Mouse (Mus musculus) neural tube, embryonic 11.5 days (tissue): ENCODE results near the gene Gad1. TPM values are rescaled to one million over a fixed set of nuclear protein-coding genes. Genes with fewer than 3 reads are reported as not detected.
"Not testable (repeated sequence)": the region's sequence is repeated elsewhere in the genome, so short reads cannot be mapped to it uniquely, and the experiment has no call there.

Source experiments
- ATAC-seq: fragments of 200-750 bp; cut with Nextera tagmentation; 2 replicates; pipeline ENCODE4 v1.8.0; 2017; ENCODE audit warnings: moderate number of reproducible peaks, mild to moderate bottlenecking, moderate TSS enrichment, moderate library complexity; ENCODE audit not compliant: insufficient read depth, low FRiP score, low TSS enrichment
- DNase-seq: peaks from one replicate; pipeline ENCODE4 v3.0.0-alpha.2; 2015; ENCODE audit warnings: low spot score
- H3K27ac ChIP-seq: fragments of 300-500 bp; sonication (generic); 2 replicates; pipeline ENCODE4 v1.5.1; 2014; ENCODE audit warnings: low read depth, mild to moderate bottlenecking, low read length
- H3K27me3 ChIP-seq: fragments of 300-500 bp; sonication (generic); 2 replicates; pipeline ENCODE4 v1.6.1; 2014; ENCODE audit warnings: mild to moderate bottlenecking, low read length, mixed read lengths; ENCODE audit not compliant: control insufficient read depth, insufficient read depth
- H3K36me3 ChIP-seq: fragments of 300-500 bp; sonication (generic); 2 replicates; pipeline ENCODE4 v1.6.1; 2014; ENCODE audit warnings: mild to moderate bottlenecking, low read length, moderate library complexity, mixed read lengths; ENCODE audit not compliant: control insufficient read depth, insufficient read depth
- H3K4me1 ChIP-seq: fragments of 300-500 bp; sonication (generic); 2 replicates; pipeline ENCODE4 v1.6.1; 2014; ENCODE audit warnings: low read length, mixed read lengths; ENCODE audit not compliant: control insufficient read depth, insufficient read depth
- H3K4me2 ChIP-seq: fragments of 300-500 bp; sonication (generic); 2 replicates; pipeline ENCODE4 v1.6.1; 2014; ENCODE audit warnings: low read depth, mild to moderate bottlenecking, moderate library complexity
- H3K4me3 ChIP-seq: fragments of 300-500 bp; sonication (generic); 2 replicates; pipeline ENCODE4 v1.5.1; 2014; ENCODE audit warnings: low read depth, low read length
- H3K9ac ChIP-seq: fragments of 300-500 bp; sonication (generic); 2 replicates; pipeline ENCODE4 v1.6.1; 2014; ENCODE audit warnings: mild to moderate bottlenecking, low read length
- H3K9me3 ChIP-seq: fragments of 300-500 bp; sonication (generic); 2 replicates; pipeline ENCODE4 v1.6.1; 2016; ENCODE audit warnings: low read length; ENCODE audit not compliant: control insufficient read depth
- whole genome bisulfite sequencing: fragments of 180-500 bp; shearing (Covaris S2); extraction: QIAGEN DNeasy Blood & Tissue Kit; methylation state at CpG from one replicate; pipeline ENCODE4 v1.1.7; 2014; 5-methylcytosine and 5-hydroxymethylcytosine counted together
- polyA plus RNA-seq: library from polyadenylated mRNA; unstranded; fragments of >200 nt; fragmentation: Nextera tagmentation; extraction: Ambion mirVana; gene quantifications from 2 replicates; pipeline ENCODE4 v1.2.1, GENCODE M21; 2014

Gad1 gene
- polyA plus RNA-seq: 9.4 TPM in 2 replicates

- Histone ChIP-seq H3K9ac (no peak within 1 kb of the TSS), H3K4me3 (no peak within 1 kb of the TSS), H3K27me3 (no peaks in the 10 kb centered on the region), H3K4me2 (no peak within 1 kb of the TSS), H3K9me3 (no peaks in the 10 kb centered on the region), H3K36me3 (no peaks in the 10 kb centered on the region), H3K27ac (no peak within 1 kb of the TSS), H3K4me1 (no peaks in the 10 kb centered on the region)
- ATAC-seq: no peak
- DNase-seq: no peak
- 70% methylated on average over 4 of the region's 4 CpGs for WGBS
Observed at GRCm38 (mm10) chr2:70552772-70553171, at the start of gene Gad1. TSS of gene Gad1 (plus strand) at chr2:70553072.

GRCm38 (mm10) chr2:70503436-70503835, 49.4 kb upstream of the Gad1 start:
- Histone ChIP-seq H3K27ac (no peak overlapping the region), H3K9me3 (no peaks in the 10 kb centered on the region), H3K9ac (no peak overlapping the region), H3K4me2 (no peak overlapping the region), H3K4me3 (no peak overlapping the region), H3K27me3 (no peaks in the 10 kb centered on the region), H3K36me3 (no peaks in the 10 kb centered on the region), H3K4me1 (no peaks in the 10 kb centered on the region)
- 88% methylated on average over 10 of the region's 10 CpGs for whole genome bisulfite sequencing
- ATAC-seq: no peak
- DNase-seq: no peak

- Histone ChIP-seq H3K4me2 (no peak overlapping the region), H3K36me3 (no peaks in the 10 kb centered on the region), H3K27me3 (no peaks in the 10 kb centered on the region), H3K4me1 (no peaks in the 10 kb centered on the region), H3K4me3 (no peak overlapping the region), H3K9ac (no peak overlapping the region), H3K9me3 (no peaks in the 10 kb centered on the region), H3K27ac (no peak overlapping the region)
- 38% methylated on average over 1 of the region's 1 CpGs for WGBS
- no peak for ATAC-seq
- no peak for DNase-seq
Observed at GRCm38 (mm10) chr2:70505229-70505628, 47.6 kb upstream of the Gad1 start.

GRCm38 (mm10) chr2:70505896-70506295, 47.0 kb upstream of the Gad1 start:
- Histone ChIP-seq H3K4me3 (no peak overlapping the region), H3K27me3 (no peaks in the 10 kb centered on the region), H3K4me2 (no peak overlapping the region), H3K9me3 (no peaks in the 10 kb centered on the region), H3K27ac (no peak overlapping the region), H3K36me3 (no peaks in the 10 kb centered on the region), H3K4me1 (no peaks in the 10 kb centered on the region), H3K9ac (no peak overlapping the region)
- 40% methylated on average over 4 of the region's 4 CpGs for WGBS
- no peak for DNase-seq
- ATAC-seq: no peak

GRCm38 (mm10) chr2:70506372-70506771, 46.5 kb upstream of the Gad1 start:
- H3K9me3 ChIP-seq: no peaks in the 10 kb centered on the region
- no peak for DNase-seq
- no peak overlapping the region for H3K4me3 ChIP-seq
- no peak overlapping the region for H3K27ac ChIP-seq
- no peaks in the 10 kb centered on the region for H3K36me3 ChIP-seq
- H3K9ac ChIP-seq: no peak overlapping the region
- no peaks in the 10 kb centered on the region for H3K27me3 ChIP-seq
- WGBS: 48% methylated on average over 2 of the region's 2 CpGs
- H3K4me1 ChIP-seq: no peaks in the 10 kb centered on the region
- H3K4me2 ChIP-seq: no peak overlapping the region
- no peak for ATAC-seq

- Histone ChIP-seq H3K4me2 (peak within 1 kb of the TSS; percentile 80), H3K27ac (no peak within 1 kb of the TSS), H3K9me3 (no peaks in the 10 kb centered on the region), H3K27me3 (no peaks in the 10 kb centered on the region), H3K4me3 (peak within 1 kb of the TSS; percentile 37), H3K4me1 (no peaks in the 10 kb centered on the region), H3K36me3 (no peaks in the 10 kb centered on the region), H3K9ac (peak within 1 kb of the TSS; percentile 40)
- no peak for DNase-seq
- ATAC-seq: peak; percentile 24; the same call in 1 of the 2 replicates
- 12% methylated on average over 10 of the region's 10 CpGs for WGBS
Observed at GRCm38 (mm10) chr2:70508496-70508895, 44.4 kb upstream of the Gad1 start, which contains the start of gene Erich2. TSS of gene Erich2 (plus strand) at chr2:70508819.

- ATAC-seq (peak; percentile 97), DNase-seq (peak; percentile 91)
- peak overlapping the region; percentile 80 for H3K4me2 ChIP-seq
- H3K27me3 ChIP-seq: no peaks in the 10 kb centered on the region
- peak overlapping the region; percentile 37 for H3K4me3 ChIP-seq
- H3K4me1 ChIP-seq: no peaks in the 10 kb centered on the region
- under 1% methylated on average over 47 of the region's 56 CpGs for WGBS
- peak overlapping the region; percentile 40 for H3K9ac ChIP-seq
- H3K36me3 ChIP-seq: no peaks in the 10 kb centered on the region
- no peak overlapping the region for H3K27ac ChIP-seq
- no peaks in the 10 kb centered on the region for H3K9me3 ChIP-seq
Observed at GRCm38 (mm10) chr2:70509021-70509632, 43.7 kb upstream of the Gad1 start.

- 47% methylated on average over 7 of the region's 7 CpGs for WGBS
- ATAC-seq, H3K27me3 ChIP-seq, H3K9me3 ChIP-seq, H3K9ac ChIP-seq, H3K27ac ChIP-seq, H3K4me3 ChIP-seq, H3K4me2 ChIP-seq, H3K4me1 ChIP-seq, H3K36me3 ChIP-seq: not testable (repeated sequence)
- DNase-seq: peak; percentile 58
Observed at GRCm38 (mm10) chr2:70538283-70538682, 14.6 kb upstream of the Gad1 start.

GRCm38 (mm10) chr2:70550671-70551070, 2.2 kb upstream of the Gad1 start:
- Histone ChIP-seq H3K27ac (no peak overlapping the region), H3K4me2 (no peak overlapping the region), H3K9ac (no peak overlapping the region), H3K4me3 (no peak overlapping the region), H3K36me3 (no peaks in the 10 kb centered on the region), H3K4me1 (no peaks in the 10 kb centered on the region), H3K9me3 (no peaks in the 10 kb centered on the region), H3K27me3 (no peaks in the 10 kb centered on the region)
- ATAC-seq (no peak), DNase-seq (no peak)
- WGBS: 71% methylated on average over 6 of the region's 6 CpGs
